ENCODE assay signal across 1 mouse cellular context in the genomic region with DNA sequence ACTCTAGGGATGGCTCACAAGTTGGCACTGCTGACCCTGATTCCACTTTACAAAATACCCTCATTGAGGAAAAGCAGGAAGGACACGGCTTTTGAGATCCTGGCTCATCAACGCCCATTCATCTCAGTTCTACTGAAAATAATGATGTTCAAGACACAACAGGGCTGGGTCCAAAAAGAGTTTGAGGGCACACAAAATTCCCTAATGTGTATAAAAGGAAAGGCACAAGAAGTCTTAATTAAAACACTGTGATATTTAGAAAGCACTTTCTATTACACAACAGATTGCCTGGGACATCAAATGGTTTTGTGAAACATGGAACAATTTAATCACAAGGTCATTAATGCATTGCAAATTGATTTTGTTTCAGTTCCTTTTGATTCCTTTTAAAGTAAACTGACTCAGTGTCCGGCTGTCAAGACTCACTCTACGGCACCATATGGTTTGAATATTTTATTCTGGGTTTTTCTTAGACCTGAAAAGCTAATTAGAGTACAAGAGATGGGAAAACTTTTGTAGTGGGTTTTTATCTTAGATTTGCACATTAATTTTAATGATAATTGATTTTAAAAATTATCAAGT.
A peak's percentile ranks its signal among the peaks of the same experiment; 100 is the strongest.
TF ChIP-seq lines count a peak whose summit lies in the region.

No protein-coding gene starts in this region.

TF ChIP-seq in CH12.LX, 34 proteins besides CTCF, POLR2A, EP300 and RAD21:
- TF ChIP-seq CHD1 (IDR thresholded peaks at IDR 0.05; ENCODE audit: low read depth, low read length) (no peak), TBP (conservative IDR thresholded peaks at IDR 0.05; ENCODE audit: low read depth, low read length) (no peak), ZKSCAN1 (IDR thresholded peaks at IDR 0.05; ENCODE audit: borderline replicate concordance, low read depth, low read length) (no peak), JUND (conservative IDR thresholded peaks at IDR 0.05; ENCODE audit: low read depth, low read length) (peak; percentile 62), E2F4 (IDR thresholded peaks at IDR 0.05; ENCODE audit: insufficient replicate concordance, low read depth, low read length) (no peak), IRF4 (IDR thresholded peaks at IDR 0.05; ENCODE audit: low read depth, low read length) (peak; percentile 70), ETS1 (conservative IDR thresholded peaks at IDR 0.05; ENCODE audit: low read depth, low read length) (peak; percentile 66), TCF12 (IDR thresholded peaks at IDR 0.05; ENCODE audit: low read depth, low read length) (peak; percentile 60; the same call in 1 of the 2 replicates), JUN (IDR thresholded peaks at IDR 0.05; ENCODE audit: insufficient read depth, low read depth, low read length) (peak; percentile 58), ZC3H11A (IDR thresholded peaks at IDR 0.05; ENCODE audit: low read depth, low read length) (no peak), RCOR1 (conservative IDR thresholded peaks at IDR 0.05; ENCODE audit: low read depth, low read length) (no peak), BHLHE40 (IDR thresholded peaks at IDR 0.05; ENCODE audit: low read depth, low read length) (peak; percentile 47), ELF1 (IDR thresholded peaks at IDR 0.05; ENCODE audit: low read depth, low read length) (0 out of 2 replicates have a peak, but pooled peaks have one; percentile 17), ZNF384 (IDR thresholded peaks at IDR 0.05; ENCODE audit: low read depth, low read length) (no peak), KAT2A (IDR thresholded peaks at IDR 0.05; ENCODE audit: insufficient replicate concordance, low read length) (no peak), MEF2A (IDR thresholded peaks at IDR 0.05; ENCODE audit: borderline replicate concordance, low read depth, low read length) (peak; percentile 93)
TF ChIP-seq in CH12.LX: peak in this region for 8.
